Mouse (Mus musculus) layer of hippocampus, adult 6 months (tissue): ENCODE measurements around the gene Prok2. TPM values are rescaled to one million over a fixed set of nuclear protein-coding genes. Genes with fewer than 3 reads are reported as not detected.

Experiments
- long read RNA-seq, 2 experiments: library from polyadenylated mRNA; unstranded; transcript quantifications; one replicate each; pipeline ENCODE4 v2.0.0; 2019 to 2020
- polyA plus RNA-seq: library from polyadenylated mRNA; unstranded; fragments of <200 nt; fragmentation: Nextera tagmentation; gene quantifications from 2 replicates; pipeline ENCODE4 v1.2.3, GENCODE M21; 2021

Gene Prok2
- polyA plus RNA-seq: 0.41 and 0.62 TPM in 2 replicates
- long read RNA-seq, experiment 1, partial matches to known transcripts: 0 of 1 reads
- long read RNA-seq, experiment 1, other reads (novel, unspliced or antisense): 1 of 1 reads
- long read RNA-seq, experiment 2, partial matches to known transcripts: 0 of 1 reads
- long read RNA-seq, experiment 2, other reads (novel, unspliced or antisense): 1 of 1 reads

DNA sequence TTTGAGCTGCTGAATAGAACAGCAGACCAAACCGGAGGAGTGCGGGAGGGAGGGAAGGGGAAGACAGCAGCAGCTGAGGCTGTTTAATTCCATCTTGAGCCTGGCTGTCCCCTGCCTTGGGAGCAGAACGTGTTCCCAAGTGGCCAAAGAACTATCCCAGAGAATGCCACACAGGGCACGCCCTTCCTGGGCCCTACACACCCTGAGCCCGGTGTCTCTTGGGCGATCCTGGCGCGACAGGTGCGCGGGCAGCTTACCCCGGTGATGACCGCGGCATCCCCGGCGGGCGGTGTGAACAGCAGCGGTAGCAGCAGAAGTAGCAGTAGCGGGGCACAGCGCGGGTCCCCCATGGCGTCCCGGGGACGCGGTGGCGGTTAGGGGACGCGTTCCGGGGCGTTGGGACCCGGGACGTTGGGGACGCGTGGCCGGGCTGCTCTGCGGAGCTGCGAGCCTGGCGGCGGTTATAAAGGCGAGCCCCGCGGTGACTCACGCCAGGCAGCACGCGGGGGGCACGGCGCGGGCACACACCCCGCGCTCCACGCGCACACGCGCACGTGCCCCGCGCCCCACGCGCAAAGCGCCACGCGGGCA, at the start of gene Prok2:
Gene Prok2, minus strand, starts transcription at position 422 of the 591 bp plus-strand sequence.

DNA sequence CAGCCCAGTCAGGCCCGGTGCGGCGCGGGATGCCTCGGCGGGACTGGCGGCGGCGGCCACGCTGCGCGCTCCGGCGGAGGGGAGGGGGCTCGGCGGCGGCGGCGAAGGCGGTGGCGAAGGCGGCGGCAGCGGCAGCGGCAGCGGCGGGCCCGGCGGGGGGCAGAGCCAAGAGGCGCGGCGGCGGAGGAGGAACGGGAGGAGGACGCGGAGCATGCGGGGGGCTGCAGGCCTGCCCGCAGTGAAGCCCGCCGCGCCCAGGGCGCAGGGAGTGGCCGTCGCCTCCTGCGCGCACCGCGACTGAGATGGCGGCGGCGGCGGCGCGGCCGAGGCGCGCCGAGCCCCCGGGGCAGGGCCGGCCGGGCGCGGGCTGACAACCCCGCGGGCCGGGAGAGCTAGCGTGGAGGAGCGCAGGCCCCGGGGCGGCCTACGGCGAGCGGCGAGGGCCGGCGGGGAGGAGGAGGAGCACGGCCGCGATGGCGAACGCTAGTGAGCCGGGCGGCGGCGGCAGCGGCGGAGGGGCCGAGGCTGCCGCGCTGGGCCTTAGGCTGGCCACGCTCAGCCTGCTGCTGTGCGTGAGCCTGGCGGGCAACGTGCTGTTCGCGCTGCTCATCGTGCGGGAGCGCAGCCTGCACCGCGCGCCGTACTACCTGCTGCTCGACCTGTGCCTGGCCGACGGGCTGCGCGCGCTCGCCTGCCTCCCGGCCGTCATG, 33.8 kb downstream of the Prok2 start, which contains the start of gene Gpr27:
Gene Gpr27, plus strand, starts transcription at position 474 of the 710 bp plus-strand sequence.

DNA sequence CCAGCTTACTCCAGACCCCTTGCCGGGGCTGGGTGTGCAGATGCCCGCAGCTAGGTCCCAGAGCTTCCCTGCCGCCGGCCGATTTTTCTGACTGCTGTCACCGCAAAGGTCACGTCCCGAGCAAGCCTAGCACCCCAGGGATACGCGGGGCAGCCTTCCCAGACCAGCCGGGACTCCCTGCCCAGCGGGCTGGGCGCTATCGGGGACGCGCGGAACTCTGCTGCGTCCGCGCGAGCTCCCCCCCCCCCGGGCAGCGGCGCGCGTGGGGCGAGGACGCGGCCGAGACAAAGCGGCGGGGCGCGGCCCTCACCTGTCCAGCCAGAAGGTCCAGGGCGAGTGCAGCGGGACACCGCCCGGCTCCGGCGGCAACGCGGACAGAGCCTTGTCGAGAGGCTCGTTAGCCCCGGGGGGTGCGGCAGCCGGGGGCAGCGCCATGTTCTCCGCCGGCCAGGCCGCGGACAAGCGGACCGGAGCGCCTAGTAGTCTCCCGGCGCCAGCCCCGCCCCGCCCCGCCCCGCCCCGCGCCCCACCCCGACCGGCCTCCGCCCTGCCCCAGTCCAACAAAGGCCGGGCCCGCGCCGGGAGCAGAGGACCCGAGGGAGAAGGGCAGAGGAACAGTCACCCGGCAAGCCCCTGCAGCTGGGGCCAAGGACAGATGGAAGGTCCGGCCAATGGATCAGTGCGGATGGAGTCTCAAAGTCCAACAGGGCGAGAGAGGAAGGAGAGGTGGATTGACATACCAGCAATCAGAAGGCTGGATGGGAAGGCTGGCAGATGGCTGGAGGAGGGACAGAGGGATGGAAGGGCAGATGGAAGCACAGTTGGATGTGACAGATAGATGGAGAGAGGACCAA, 59.6 kb downstream of the Prok2 start, which contains the start of the genes Eif4e3 and Gm20696:
Gene Eif4e3, minus strand, starts transcription at position 454 of the 854 bp plus-strand sequence.
Gene Gm20696, minus strand, starts transcription at position 480 of the 854 bp plus-strand sequence.

Other genes starting within 250 kb of the Prok2 start
- 22.9 and 26.4 TPM in 2 replicates for gene Foxp1, start 203.7 kb downstream of the Prok2 start, polyA plus RNA-seq
- gene Eif4e3, start 59.6 kb downstream of the Prok2 start, polyA plus RNA-seq: 7.1 and 8.2 TPM in 2 replicates
- gene Gm20696, start 59.6 kb downstream of the Prok2 start, polyA plus RNA-seq: 0.26 and 0.31 TPM in 2 replicates
- gene Gpr27, start 33.7 kb downstream of the Prok2 start, polyA plus RNA-seq: 14.2 and 18.0 TPM in 2 replicates